Mouse (Mus musculus) forebrain, embryonic 12.5 days (tissue): ENCODE data around the gene C1qa. TPM values are rescaled to one million over a fixed set of nuclear protein-coding genes. Genes with fewer than 3 reads are reported as not detected.

Source experiments
- ATAC-seq: fragments of 200-750 bp; cut with Nextera tagmentation; 2 replicates; pipeline ENCODE4 v1.8.0; 2017; ENCODE audit warnings: moderate TSS enrichment; ENCODE audit not compliant: low FRiP score
- H3K27ac ChIP-seq: fragments of 300-500 bp; sonication (generic); 2 replicates; pipeline ENCODE4 v1.5.1; 2016; ENCODE audit warnings: mild to moderate bottlenecking
- H3K27me3 ChIP-seq: fragments of 300-500 bp; sonication (generic); 2 replicates; pipeline ENCODE4 v1.6.1; 2016; ENCODE audit warnings: mild to moderate bottlenecking
- H3K36me3 ChIP-seq: fragments of 300-500 bp; sonication (generic); replicated peaks from 2 replicates; pipeline ENCODE4 v1.6.1; 2016; ENCODE audit warnings: mild to moderate bottlenecking
- H3K4me1 ChIP-seq: fragments of 300-500 bp; sonication (generic); 2 replicates; pipeline ENCODE4 v1.6.1; 2016
- H3K4me2 ChIP-seq: fragments of 300-500 bp; sonication (generic); 2 replicates; pipeline ENCODE4 v1.6.1; 2016; ENCODE audit warnings: mild to moderate bottlenecking, moderate library complexity
- H3K4me3 ChIP-seq: fragments of 300-500 bp; sonication (generic); replicated peaks from 2 replicates; pipeline ENCODE4 v1.5.1; 2016; ENCODE audit warnings: mild to moderate bottlenecking
- H3K9ac ChIP-seq: fragments of 300-500 bp; sonication (generic); 2 replicates; pipeline ENCODE4 v1.6.1; 2016; ENCODE audit warnings: mild to moderate bottlenecking
- H3K9me3 ChIP-seq: fragments of 300-500 bp; sonication (generic); 2 replicates; pipeline ENCODE4 v1.6.1; 2016
- WGBS: fragments of 180-500 bp; shearing (Covaris S2); methylation state at CpG from one replicate; pipeline ENCODE4 v1.1.7; 2016; 5-methylcytosine and 5-hydroxymethylcytosine counted together
- polyA plus RNA-seq: library from polyadenylated mRNA; unstranded; fragments of >200 nt; fragmentation: Nextera tagmentation; extraction: Ambion mirVana; gene quantifications from 2 replicates; pipeline ENCODE4 v1.2.1, GENCODE M21; 2016

Gene C1qa
- polyA plus RNA-seq = 10.0 and 12.0 TPM in 2 replicates

DNA sequence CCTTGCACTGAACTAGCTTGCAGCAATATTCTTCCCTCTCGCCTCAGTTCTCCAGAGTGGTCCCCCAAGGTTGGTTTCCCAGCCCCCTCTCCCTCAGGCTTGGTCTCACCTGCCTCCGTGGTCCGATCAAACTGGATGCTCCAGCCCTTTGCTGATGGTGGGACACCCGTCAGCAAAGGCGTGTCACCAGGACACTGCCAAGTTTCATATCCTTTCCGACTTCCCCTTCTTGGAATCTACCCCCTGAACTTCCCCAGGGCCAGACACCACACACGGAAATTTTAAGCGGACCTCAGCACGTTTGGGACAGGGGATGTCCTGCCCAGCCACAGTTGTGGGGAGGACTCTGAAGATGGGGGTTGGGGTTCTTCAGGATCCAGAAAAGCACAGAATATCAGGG lies at the start of gene C1qa:
Gene C1qa, minus strand, starts transcription at position 167 of the 400 bp plus-strand sequence.
- Histone ChIP-seq H3K4me3 (no peak within 1 kb of the TSS), H3K9ac (no peak within 1 kb of the TSS), H3K4me2 (no peak within 1 kb of the TSS), H3K4me1 (peaks cover 12% of the 10 kb centered on the region), H3K9me3 (no peaks in the 10 kb centered on the region), H3K27me3 (peaks cover 55% of the 10 kb centered on the region), H3K36me3 (no peaks in the 10 kb centered on the region), H3K27ac (no peak within 1 kb of the TSS)
- no peak for ATAC-seq
- 78% methylated on average over 9 of the region's 9 CpGs for WGBS

DNA sequence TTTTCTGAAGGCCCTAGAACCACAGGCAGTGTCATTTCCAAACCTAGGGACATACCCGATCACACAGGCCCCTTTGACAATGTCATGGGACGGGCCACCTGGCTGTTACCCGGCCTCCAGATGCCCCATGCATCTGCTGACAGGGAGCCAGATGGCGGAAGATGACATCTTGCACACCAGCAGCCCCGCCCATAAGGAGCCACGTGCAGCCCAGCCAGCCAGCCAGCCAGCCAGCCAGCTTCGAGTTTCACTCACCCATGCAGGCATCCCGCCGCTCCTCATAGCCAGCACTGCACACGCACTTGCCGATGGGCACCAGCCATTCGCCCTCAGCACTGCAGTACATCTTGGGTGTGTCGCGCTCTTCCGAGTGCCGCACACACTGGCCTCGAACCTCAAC lies 46.8 kb upstream of the C1qa start:
- no peaks in the 10 kb centered on the region for H3K36me3 ChIP-seq
- no peaks in the 10 kb centered on the region for H3K9me3 ChIP-seq
- no peak overlapping the region for H3K4me2 ChIP-seq
- H3K27me3 ChIP-seq = peaks cover 49% of the 10 kb centered on the region
- H3K4me3 ChIP-seq = no peak overlapping the region
- H3K9ac ChIP-seq = no peak overlapping the region
- WGBS = 74% methylated on average over 17 of the region's 17 CpGs
- ATAC-seq = no peak
- H3K27ac ChIP-seq = no peak overlapping the region
- H3K4me1 ChIP-seq = peaks cover 40% of the 10 kb centered on the region

DNA sequence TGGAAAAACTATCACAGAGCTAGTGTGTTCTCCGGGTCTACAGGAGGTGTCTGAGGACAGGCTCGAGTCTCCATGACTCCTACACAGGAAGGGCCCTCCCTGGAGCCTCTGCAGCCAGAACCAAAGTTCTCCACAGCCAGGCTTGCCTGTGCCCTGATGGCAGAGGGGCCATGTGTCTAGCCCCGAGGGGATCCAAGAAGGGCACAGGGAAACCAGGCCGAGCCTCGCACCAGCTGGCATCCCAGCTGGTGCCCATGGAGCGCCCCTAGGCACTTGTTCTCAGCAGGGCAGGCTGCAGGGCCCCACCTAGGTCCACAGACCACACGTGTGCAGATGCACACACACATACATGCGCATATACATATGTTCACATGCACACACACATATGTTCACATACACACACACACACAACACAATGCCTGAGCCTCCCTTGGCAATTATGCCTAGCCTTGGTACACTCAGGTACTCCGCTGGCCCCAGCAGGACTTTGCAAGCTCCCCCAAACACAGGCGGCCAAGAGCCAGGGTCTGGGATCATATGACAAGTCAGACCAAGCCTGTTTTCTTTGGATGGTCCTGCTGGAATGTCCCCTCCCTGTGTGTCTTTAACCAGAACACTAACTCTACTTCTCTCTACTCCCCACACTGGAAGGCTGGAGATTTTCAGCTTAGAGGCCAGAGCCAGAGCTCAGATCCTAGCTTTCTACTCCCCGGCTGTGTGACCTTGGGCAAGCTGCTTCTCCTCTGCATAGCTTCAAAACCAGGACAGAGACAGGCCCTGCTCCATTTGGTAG lies 46.2 kb upstream of the C1qa start:
- WGBS = 80% methylated on average over 11 of the region's 11 CpGs
- ATAC-seq = no peak
- H3K9ac ChIP-seq = no peak overlapping the region
- H3K4me1 ChIP-seq = peaks cover 35% of the 10 kb centered on the region
- no peak overlapping the region for H3K4me2 ChIP-seq
- no peak overlapping the region for H3K4me3 ChIP-seq
- no peaks in the 10 kb centered on the region for H3K36me3 ChIP-seq
- H3K27ac ChIP-seq = no peak overlapping the region
- H3K9me3 ChIP-seq = no peaks in the 10 kb centered on the region
- peaks cover 46% of the 10 kb centered on the region for H3K27me3 ChIP-seq

DNA sequence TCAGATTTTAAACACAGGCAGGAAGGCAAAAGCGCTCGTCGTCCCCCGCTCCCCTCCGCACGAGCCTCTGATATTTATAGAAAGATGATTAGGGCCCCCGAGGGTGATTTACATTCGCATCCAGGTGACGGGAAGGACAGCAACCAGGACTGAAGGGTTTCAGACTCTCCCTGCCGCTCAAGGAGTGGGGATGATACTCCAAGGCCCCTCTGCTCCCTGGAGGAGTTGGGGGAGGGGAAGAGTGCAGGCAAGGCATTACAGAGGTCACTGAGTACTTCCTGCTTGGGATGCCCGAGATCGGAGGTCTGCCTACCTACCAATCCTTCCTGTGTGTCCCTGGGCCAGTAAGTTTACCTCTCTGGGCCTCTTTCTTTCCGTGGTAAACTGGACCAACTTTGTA lies 44.6 kb upstream of the C1qa start:
- WGBS = 32% methylated on average over 13 of the region's 13 CpGs
- Histone ChIP-seq H3K4me3 (no peak overlapping the region), H3K27me3 (peaks cover 45% of the 10 kb centered on the region), H3K4me1 (peaks cover 26% of the 10 kb centered on the region), H3K36me3 (no peaks in the 10 kb centered on the region), H3K9ac (no peak overlapping the region), H3K4me2 (no peak overlapping the region), H3K9me3 (no peaks in the 10 kb centered on the region), H3K27ac (no peak overlapping the region)
- no peak for ATAC-seq

DNA sequence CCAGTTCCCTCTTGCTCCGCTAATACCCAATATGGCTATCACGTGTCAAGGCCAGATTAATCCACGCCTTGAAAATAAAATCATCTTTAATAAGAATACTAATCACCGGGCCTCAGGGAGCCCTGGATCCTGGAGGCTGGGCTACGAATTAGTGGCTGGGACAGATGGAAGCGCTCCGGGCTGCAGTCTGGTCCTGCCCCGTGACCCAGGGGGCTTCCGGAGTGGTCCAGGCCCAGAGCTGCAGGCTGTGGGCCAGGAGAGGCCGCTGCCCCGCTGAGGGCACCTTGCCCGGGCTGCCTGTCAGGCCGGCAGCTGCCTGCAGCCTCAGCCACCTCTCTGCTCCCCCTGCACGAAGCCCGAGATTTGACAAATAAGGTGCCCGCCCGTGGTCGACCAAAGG lies 44.2 kb upstream of the C1qa start:
- Histone ChIP-seq H3K4me2 (no peak overlapping the region), H3K27me3 (peaks cover 41% of the 10 kb centered on the region), H3K9ac (no peak overlapping the region), H3K4me1 (peaks cover 26% of the 10 kb centered on the region), H3K4me3 (no peak overlapping the region), H3K36me3 (no peaks in the 10 kb centered on the region), H3K27ac (no peak overlapping the region), H3K9me3 (no peaks in the 10 kb centered on the region)
- ATAC-seq = no peak
- 30% methylated on average over 18 of the region's 18 CpGs for WGBS

DNA sequence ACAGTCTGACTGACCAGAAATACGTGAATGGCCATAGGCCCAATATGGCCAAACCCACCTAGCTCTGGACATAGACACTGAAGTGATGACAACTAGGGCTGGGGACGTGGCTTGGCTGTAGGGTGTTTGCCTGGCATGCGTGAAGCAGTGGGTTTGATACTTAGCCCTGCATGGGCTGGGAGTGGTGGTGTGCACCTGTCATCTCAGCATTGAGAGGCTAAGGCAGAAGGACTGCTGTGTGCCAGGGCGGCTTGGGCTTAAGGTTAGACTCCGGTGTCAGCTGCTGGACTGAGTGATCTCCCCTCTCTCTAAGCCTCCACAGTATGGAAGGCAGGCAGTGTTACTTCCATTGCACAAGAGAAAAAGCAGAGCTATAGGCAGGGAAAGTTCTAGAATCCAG lies 39.3 kb upstream of the C1qa start:
- Histone ChIP-seq H3K9me3 (no peaks in the 10 kb centered on the region), H3K4me2 (no peak overlapping the region), H3K36me3 (no peaks in the 10 kb centered on the region), H3K4me3 (no peak overlapping the region), H3K4me1 (peaks cover 18% of the 10 kb centered on the region), H3K9ac (no peak overlapping the region), H3K27me3 (peaks cover 21% of the 10 kb centered on the region; the same call in 1 of the 2 replicates), H3K27ac (no peak overlapping the region)
- WGBS = 93% methylated on average over 5 of the region's 5 CpGs
- ATAC-seq = no peak

DNA sequence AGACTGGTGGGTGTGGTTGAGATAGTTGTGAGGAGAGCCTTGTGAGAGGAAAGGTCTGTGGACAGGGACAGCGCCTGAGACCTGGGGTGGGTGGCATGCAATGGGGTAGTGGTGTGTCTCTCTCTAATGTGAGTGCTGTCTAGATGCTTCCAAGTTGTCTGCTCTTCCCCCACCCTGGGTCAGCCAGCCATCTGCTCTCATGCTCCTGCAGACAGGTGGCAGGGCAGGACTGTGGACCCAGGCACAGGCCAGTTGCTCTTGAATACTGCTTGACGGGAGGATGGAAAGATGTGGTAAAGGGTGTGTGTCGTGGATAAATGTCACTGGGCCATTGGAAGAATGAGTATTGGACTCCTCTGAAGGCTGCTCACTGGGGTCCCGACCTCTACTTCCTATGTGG lies 38.7 kb upstream of the C1qa start:
- no peaks in the 10 kb centered on the region for H3K36me3 ChIP-seq

DNA sequence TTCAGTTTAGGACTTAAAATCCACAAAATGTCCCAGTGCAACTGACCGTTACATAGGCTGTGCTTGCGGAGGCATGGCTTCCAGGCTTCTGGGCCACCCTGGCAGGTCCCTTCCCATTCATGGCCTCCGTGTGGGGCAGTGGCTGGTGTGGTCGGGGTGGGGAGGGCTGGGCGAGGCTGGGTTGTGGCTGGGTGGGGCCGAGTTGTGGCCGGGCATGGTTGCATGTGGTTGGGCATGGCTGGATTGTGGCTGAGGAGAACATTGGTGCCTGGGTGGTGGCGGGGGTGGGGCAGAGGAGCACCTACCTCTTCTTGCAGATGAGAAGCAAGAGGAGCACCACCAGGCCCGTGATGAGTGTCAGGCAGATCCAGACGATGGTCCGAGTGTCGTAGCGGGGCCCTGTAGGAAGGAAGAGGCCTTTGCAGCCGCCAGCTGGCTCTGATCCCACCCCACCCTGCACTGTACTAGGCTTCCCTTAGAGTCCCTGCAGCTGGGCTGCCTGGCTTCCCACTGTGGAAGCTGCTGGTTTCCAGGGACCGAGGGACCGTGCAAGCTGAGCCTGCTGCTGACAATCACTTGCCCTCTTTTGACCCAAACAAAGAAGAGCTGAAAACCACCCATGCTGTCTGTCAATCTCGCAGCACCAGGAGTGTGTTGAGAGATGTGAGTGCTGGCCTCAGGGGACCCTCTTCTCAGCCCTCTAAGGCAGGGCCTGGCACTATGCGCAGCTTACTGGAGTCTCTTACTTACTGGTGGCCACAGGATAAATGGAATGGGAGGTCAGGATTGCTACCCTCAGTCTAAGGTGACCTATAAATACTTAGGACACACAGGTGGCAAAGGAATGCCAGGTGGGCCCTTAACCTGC lies 36.4 kb upstream of the C1qa start:
- H3K4me1 ChIP-seq = peaks cover 11% of the 10 kb centered on the region
- ATAC-seq = no peak
- H3K9ac ChIP-seq = no peak overlapping the region
- no peaks in the 10 kb centered on the region for H3K9me3 ChIP-seq
- H3K4me2 ChIP-seq = no peak overlapping the region
- H3K27me3 ChIP-seq = peaks cover 15% of the 10 kb centered on the region; the same call in 1 of the 2 replicates
- H3K36me3 ChIP-seq = no peaks in the 10 kb centered on the region
- 51% methylated on average over 18 of the region's 18 CpGs for WGBS
- no peak overlapping the region for H3K4me3 ChIP-seq
- no peak overlapping the region for H3K27ac ChIP-seq

More for the DNA sequence above, 38.7 kb upstream of the C1qa start:
- no peak overlapping the region for H3K4me3 ChIP-seq
- no peaks in the 10 kb centered on the region for H3K9me3 ChIP-seq
- H3K27ac ChIP-seq = no peak overlapping the region
- peaks cover 16% of the 10 kb centered on the region; the same call in 1 of the 2 replicates for H3K27me3 ChIP-seq
- WGBS = 73% methylated on average over 4 of the region's 4 CpGs
- H3K4me2 ChIP-seq = no peak overlapping the region
- no peak for ATAC-seq
- peaks cover 12% of the 10 kb centered on the region for H3K4me1 ChIP-seq
- H3K9ac ChIP-seq = no peak overlapping the region

DNA sequence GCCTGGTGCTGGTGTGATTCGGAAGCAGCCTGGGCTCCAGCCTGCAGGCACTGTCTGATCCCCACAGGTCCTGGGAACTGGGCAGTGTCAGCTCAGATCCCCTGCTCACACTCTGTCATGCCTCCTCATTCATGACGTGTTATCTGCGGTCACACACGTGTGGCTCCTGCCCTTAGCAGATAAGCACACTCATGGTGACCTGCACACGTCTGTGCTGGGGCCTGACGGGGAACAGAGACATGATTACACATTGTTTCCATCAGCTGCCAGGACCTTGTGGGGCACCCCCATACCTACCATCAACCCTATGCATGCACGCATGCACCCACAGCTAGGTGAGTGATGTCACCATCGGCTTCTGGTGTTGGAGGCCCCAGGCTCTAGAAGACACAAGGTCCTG lies 31.9 kb upstream of the C1qa start:
- no peak for ATAC-seq
- Histone ChIP-seq H3K9ac (no peak overlapping the region), H3K4me2 (no peak overlapping the region), H3K4me3 (no peak overlapping the region), H3K27ac (no peak overlapping the region), H3K27me3 (peaks cover 34% of the 10 kb centered on the region), H3K36me3 (no peaks in the 10 kb centered on the region), H3K4me1 (peaks cover 22% of the 10 kb centered on the region), H3K9me3 (no peaks in the 10 kb centered on the region)
- 90% methylated on average over 8 of the region's 8 CpGs for WGBS

DNA sequence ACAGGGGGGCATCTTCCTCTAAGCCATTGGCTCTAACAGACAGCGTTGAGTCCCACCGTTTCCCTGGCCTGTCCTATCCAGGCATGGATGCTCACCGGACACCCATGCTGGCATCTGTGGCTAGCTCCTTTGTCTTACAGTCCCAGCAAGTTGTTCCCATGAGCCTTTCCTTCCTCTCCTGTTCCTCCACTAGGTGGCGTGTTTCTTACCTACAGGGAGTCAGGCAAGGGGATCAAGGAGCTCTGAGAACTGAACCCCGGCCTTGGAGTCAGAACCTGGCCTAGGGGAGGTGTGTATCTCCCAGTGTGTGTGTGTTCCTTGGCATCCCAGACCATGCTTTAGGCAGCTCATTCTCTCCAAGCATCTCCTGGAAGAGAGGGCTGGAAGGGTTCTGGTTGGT lies 30.3 kb upstream of the C1qa start:
- Histone ChIP-seq H3K9ac (no peak overlapping the region), H3K4me2 (no peak overlapping the region), H3K36me3 (no peaks in the 10 kb centered on the region), H3K4me1 (peaks cover 11% of the 10 kb centered on the region), H3K27ac (no peak overlapping the region), H3K9me3 (no peaks in the 10 kb centered on the region), H3K27me3 (peaks cover 48% of the 10 kb centered on the region), H3K4me3 (no peak overlapping the region)
- WGBS = 6% methylated on average over 5 of the region's 5 CpGs
- no peak for ATAC-seq

DNA sequence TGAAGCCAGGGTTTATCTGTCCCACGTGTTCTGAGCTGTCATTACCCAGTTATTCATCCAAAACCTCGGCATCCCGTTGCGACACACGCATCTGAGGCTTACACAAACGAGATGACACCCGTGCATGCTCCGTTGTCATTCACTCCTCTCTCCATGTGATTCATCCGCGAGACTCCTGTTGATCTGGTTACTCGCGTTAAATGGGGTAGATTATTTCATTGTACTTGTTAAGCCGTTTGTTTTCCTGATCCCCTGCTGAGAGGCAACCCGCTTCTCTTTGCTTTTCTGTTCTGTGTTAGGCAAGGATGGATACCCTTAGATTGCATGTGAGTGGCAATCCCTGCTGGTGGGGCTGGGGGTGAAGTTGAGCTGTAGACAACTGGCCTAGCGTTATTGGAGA lies 27.2 kb upstream of the C1qa start:
- no peak for ATAC-seq
- Histone ChIP-seq H3K27ac (no peak overlapping the region), H3K4me1 (peaks cover 19% of the 10 kb centered on the region), H3K9me3 (no peaks in the 10 kb centered on the region), H3K4me2 (no peak overlapping the region), H3K4me3 (no peak overlapping the region), H3K9ac (no peak overlapping the region), H3K36me3 (no peaks in the 10 kb centered on the region), H3K27me3 (peaks cover 71% of the 10 kb centered on the region)
- 4% methylated on average over 15 of the region's 15 CpGs for WGBS

DNA sequence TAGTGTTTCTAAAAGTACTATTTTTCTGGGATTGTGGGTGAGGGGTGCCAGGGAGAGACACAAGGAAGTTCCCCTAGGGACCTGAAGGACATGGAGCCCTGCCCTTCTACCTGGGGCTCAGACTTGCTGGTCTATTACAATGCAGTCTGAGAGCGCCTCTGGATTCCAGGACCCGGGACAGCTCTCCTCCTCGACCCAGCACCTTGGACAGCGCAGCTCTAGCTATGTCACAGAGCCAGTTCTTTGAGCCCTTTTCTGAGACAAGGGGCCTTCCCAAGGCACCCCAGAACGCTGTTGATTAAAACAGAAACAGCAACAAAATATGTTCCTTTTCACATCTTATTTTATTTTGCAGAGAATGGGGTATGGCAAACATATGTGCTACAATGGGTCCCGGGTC lies 25.9 kb upstream of the C1qa start:
- Histone ChIP-seq H3K4me2 (no peak overlapping the region), H3K9ac (no peak overlapping the region), H3K27me3 (peaks cover 73% of the 10 kb centered on the region), H3K9me3 (no peaks in the 10 kb centered on the region), H3K27ac (no peak overlapping the region), H3K4me3 (no peak overlapping the region), H3K36me3 (no peaks in the 10 kb centered on the region), H3K4me1 (peaks cover 19% of the 10 kb centered on the region)
- 6% methylated on average over 6 of the region's 6 CpGs for WGBS
- ATAC-seq = no peak
